Mouse (Mus musculus): Measurements from ENCODE around the gene Spink2. TPM values are rescaled to one million over a fixed set of nuclear protein-coding genes. Genes with fewer than 3 reads are reported as not detected.

The Spink2 gene
- total RNA-seq, 2 experiments from 2014 or later = 0.85 TPM; not detected in 1

Other genes starting within 250 kb of the Spink2 start
- gene Srp72, start 236.8 kb downstream of the Spink2 start, total RNA-seq (2021) = 100 to 1,000 TPM; 128 to 131 TPM
- gene Arl9, start 207.4 kb downstream of the Spink2 start, total RNA-seq (2021) = under 1 TPM in 1 of 2 experiments, not detected in 1; 0.73 TPM
- not detected for gene Thegl, start 195.4 kb downstream of the Spink2 start, total RNA-seq (2021)
- gene Hopx, start 96.3 kb downstream of the Spink2 start, total RNA-seq (2021) = 10 to 100 TPM in 1 of 2 experiments, 1 to 10 TPM in 1; 9.8 to 11.1 TPM
- 10 to 100 TPM; 26.3 TPM for gene Rest, start 54.0 kb upstream of the Spink2 start, total RNA-seq (2021)
- 10 to 100 TPM; 26.7 to 28.0 TPM for gene Noa1, start 98.6 kb upstream of the Spink2 start, total RNA-seq (2021)
- 10 to 100 TPM; 52.2 to 55.9 TPM for gene Polr2b, start 98.7 kb upstream of the Spink2 start, total RNA-seq (2021)
- gene Igfbp7, start 196.6 kb upstream of the Spink2 start, total RNA-seq (2021) = 100 to 1,000 TPM; 664 to 746 TPM

Data from adrenal gland, postnatal 10 days (tissue).